Mouse (Mus musculus) thymus, postnatal 36 days (tissue): ENCODE results near the gene Ntsr1.
A peak's percentile ranks its signal among the peaks of the same experiment; 100 is the strongest.

Experiments
- DNase-seq, 2 experiments: peaks; one replicate each; pipeline ENCODE4 v3.0.0; 2022; ENCODE audit warnings: mixed read lengths in 2 of 2

Gene Ntsr1

DNA sequence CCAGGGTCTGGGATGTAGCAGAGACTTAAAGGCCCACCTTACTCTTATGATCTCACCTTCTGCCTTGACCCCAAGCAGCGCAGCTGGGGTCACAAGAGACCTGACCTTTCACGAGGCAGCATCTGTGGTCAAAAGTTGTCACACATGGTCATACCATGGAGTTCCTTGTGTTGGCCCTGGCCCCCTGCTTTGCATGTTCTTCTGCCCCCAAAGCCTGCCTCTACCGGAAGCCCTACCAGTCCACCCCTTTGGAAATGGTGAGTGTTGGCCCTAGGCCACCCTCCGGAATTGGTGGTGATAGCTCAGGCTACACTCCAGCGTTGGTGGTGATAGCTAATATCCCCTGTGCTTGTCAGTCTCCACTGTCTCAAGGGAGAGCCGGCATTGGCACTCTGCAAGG is 63.5 kb downstream of the Ntsr1 start:
- no peak for DNase-seq

DNA sequence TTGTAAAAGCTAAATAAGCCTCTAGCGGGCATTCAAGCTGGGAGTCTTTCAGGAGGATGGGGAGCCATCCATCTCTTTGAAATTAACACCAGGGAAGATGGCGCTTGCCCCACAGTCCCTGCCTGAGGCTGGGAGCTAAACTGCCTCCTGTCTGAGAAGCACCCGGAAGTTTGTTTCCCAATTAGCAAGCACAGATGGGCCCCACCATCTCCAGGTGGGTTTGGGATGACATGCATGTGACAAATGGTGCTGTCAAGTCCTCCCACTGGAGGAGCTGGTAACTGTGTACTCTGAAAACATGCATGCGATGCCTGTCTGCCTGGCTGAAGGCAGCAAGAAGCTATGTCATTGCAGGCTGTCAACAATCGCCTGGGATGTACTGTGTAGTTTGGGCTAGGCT is 64.1 kb downstream of the Ntsr1 start:
- DNase-seq, result no peak

DNA sequence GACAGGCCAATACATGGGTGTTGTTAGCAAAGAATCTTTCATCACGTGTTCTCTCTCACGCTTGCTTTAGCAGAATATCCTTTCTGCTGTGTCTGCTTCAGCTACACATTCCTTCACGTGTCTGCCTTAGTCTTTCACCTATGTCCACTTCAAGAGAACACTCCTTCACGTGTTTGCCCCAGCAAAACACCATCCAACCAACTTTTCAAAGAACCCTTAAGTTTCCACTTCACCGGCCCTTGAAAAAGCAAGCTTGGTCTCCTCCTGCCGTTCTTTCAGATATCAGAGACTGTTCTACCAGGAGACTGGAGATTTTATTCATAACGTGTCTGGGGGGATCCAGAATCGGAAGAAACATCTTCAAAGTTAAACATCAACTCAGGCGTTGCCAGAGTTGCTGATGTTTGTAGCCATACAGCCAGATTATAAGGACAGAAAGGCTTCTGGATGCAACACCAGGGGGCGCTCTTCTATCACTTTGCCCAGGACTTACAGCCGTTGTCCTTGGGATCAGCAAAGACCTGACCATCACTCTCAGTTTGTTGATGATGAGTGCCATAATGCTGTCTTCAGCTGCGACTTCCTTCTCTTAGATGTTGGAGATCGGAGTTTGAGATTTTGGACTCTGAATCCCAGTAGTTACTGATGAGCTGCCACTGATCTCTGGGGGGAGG is 66.6 kb downstream of the Ntsr1 start:
- peak in 1 of 2 experiments; percentile 37 for DNase-seq

DNA sequence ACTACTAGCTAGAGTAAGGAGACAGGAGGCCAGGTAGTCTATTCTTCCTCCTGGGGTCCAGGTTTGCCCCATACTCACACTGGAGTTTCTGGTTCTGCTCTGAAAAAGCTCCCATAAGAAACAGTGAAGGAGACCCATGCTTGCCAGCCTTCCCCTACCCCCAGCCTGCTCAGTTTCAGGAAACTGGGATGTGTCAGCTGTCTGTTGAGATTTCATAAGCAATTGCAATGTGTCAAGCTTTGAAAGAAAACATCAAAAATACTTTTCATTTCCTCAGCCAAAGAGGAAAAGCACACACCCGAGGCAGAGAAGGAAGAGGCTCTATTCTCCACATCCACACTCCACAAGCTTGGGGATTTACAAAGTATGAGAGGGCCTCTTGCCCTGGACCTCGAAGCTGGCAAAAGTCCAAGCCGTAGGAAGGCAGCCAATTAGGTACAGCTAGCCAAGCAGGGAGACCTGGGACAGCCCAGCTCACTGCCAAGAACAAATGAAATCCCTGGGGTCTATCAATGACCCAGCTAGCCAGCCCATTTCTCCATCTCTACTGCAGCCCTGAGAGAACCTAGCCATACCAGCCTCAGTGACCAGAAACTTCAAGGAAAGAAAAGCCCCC is 69.4 kb downstream of the Ntsr1 start:
- no peak for DNase-seq

DNA sequence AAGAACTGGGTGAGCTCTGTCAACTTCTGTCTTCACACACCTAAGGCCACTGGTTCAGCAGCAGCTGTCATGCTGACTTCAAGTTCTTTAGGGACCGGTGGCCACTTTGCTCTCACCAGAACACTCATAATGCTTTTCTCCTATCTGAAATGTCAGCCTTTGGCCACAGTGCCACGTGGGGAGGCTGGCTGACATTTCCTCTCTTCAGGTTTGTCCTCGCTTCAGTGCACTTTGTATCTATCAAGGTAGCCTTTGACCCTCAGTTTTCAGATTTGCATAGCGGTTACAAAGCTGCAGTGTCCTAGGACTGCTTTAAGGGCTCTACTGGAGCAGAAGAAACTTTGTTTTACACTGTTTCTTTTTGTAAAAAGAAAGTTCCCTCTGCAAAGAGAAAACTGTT is 76.7 kb downstream of the Ntsr1 start:
- no peak for DNase-seq

DNA sequence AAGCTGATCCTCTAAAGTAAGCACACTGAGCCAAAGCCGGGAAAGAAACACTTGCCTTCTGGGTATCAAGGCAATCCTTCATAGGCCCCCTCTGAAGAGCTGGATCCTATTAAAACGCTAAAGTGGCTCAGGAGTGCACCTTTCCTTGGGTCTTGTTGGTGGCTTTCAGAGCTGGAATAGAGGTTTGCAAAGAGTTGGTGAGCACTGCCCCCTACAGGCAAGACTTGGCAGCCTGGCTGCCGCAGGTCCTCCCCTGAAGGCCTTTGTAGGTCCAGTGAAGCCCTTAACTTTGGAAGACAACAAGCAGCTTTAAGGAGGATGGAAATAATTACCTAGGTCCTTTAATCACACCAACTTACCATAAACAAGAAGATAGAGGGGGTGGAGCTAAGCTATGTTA is 78.9 kb downstream of the Ntsr1 start:
- peak; percentile 48 to 54 for DNase-seq

DNA sequence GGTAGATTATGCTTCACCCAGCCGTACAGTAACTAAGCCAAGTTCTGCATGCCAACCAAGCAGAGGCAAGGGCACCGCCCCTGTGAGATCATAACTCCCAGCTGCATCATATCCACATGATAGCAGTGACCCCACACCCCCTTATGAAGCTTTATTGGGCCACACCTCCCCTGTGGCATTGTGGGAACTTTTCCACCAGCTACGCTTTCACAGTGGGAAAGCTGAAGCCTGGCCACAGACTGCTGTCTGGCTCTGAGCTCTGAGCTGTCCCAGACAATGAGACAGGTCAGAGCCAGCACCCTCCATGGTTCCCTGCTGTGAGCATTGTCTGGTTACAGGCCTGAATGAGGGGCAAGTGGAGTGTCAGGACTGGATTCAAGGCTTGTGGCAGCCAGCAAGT is 81.2 kb downstream of the Ntsr1 start, which contains the start of gene Mrgbp:
Gene Mrgbp, plus strand, starts transcription at position 303 of the 400 bp plus-strand sequence.
- no peak for DNase-seq

DNA sequence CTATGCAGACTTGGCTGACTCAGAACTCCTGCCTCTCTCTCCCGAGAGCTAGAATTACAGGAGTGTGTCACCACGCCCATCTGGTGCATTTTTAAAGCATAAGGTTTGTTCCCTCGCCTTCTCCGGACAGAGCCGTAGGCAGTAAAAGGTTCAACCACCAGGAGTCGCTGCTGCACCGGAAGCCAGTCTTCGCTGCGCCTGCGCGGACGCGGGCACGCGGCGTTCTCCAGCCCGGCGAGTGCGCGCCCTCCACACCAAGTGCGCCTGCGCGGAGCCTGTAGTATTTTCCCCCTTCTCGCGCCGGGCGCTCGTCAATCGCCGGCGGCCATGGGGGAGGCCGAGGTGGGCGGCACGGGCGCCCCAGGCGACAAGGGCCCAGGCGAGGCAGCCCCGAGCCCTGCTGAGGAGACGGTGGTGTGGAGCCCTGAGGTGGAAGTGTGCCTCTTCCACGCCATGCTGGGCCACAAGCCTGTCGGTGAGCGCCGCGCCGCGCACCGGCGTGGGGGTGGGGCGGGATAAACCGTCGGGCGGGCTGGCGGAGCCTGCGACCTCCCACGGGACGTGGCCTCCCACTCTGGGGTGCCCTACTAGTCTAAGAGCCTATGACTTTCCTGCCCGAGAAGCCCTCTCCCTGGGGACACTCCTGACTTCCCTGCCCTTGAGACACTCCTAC is 82.8 kb downstream of the Ntsr1 start:
- DNase-seq, result peak; percentile 96 to 98

DNA sequence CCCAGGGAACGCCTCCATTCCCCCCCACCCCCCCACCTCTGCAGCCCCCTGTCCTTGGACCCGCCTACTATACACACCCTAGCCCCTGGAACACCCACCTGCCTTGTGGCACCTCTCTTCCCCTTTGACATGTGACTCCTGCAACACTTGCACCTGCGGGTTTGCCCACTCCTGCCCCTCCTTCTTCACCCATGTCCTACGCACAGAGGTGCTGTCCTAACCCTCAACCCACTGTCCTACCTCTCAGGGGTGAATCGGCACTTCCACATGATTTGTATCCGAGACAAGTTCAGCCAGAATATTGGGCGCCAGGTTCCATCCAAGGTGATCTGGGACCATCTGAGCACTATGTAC is 83.4 kb downstream of the Ntsr1 start:
- peak in 1 of 2 experiments; percentile 57 for DNase-seq

DNA sequence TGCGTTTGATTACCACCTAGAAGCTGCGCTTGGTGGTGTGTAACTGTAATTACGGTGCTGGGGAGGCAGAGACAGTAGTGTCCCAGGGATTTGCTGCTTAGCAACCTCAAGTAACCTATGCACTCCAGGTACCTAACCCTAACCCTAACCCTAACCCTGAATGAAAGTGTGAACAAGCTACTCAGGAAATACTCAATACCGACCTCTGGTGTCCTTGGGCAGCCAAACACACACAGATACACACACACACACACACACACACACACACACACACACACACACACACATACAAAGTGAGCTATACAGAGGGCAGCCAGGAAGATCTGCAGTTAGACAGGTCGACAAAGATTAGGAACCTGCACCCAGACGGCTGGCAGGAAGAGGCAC is 89.0 kb downstream of the Ntsr1 start:
- DNase-seq, result no peak

DNA sequence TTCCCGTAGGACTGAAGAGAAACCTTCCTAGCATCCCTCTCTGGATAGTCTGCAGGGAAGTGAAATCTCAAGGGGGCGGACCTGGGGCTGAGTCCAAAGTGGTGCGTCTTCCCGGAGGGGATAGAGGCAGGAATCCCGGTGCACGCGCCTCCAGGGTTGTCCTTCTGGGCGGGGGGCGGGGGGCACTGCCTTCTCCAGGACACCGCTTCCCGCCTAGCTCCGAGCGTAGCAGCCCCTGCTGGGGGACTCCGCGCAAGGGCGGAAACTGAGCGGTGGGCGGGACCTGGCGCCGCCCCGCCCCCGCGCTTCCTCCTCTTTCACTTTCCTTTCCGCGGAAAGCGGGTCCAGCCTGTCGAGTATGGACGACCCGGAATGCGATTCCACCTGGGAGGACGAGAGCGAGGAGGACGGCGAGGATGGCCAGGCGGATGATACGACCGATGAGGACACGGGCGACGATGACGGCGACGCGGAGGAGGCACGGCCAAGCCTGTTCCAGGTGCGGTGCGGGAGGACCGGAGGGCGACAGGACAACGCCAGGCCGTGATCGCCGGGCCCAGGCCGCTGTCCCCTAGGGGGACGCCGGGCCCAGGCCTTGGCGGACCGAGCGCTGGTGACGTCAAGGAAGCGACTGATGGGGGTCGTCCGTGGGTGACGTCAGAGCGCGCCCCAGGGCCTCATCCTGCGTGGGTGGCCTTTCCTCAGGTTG is 89.5 kb downstream of the Ntsr1 start, which contains the start of gene Ogfr:
Gene Ogfr, plus strand, starts transcription at position 123 of the 709 bp plus-strand sequence.
- DNase-seq, result peak; percentile 86 to 89
